ENCODE assay signal across 8 mouse cellular contexts in genomic region chr4:152115921-152116612, GRCm38 (mm10). TPM values are rescaled to one million over a fixed set of nuclear protein-coding genes. Genes with fewer than 3 reads are reported as not detected.
DNase-seq lines count a peak whose midpoint lies in the region; ATAC-seq lines count a peak whose summit lies in the region.

TSS of gene Tnfrsf25 (plus strand) at chr4:152115934.

- H3K4me3 ChIP-seq in embryonic facial prominence, embryonic 11.5 days (ENCODE audit: low read depth, low read length): peak within 1 kb of the TSS; percentile 10; the same call in 1 of the 2 replicates

- peak within 1 kb of the TSS; percentile 44 for H3K9ac ChIP-seq in embryonic facial prominence, embryonic 11.5 days (replicated peaks; ENCODE audit: low read length)

- peaks cover 54% of the 10 kb centered on the region for H3K27me3 ChIP-seq in embryonic facial prominence, embryonic 11.5 days (ENCODE audit: control insufficient read depth, insufficient read depth, low read length)

- no peaks in the 10 kb centered on the region for H3K9me3 ChIP-seq in embryonic facial prominence, embryonic 11.5 days (replicated peaks; ENCODE audit: control insufficient read depth, low read length)

- no peak within 1 kb of the TSS for H3K27ac ChIP-seq in embryonic facial prominence, embryonic 11.5 days (replicated peaks; ENCODE audit: low read depth, low read length)

- WGBS in embryonic facial prominence, embryonic 11.5 days: 2% methylated on average over 30 of the region's 30 CpGs

- ATAC-seq in embryonic facial prominence, embryonic 11.5 days (replicated peaks; ENCODE audit: insufficient number of reproducible peaks, low FRiP score, low TSS enrichment, low read depth): no peak

- H3K36me3 ChIP-seq in embryonic facial prominence, embryonic 11.5 days (replicated peaks; ENCODE audit: control insufficient read depth, insufficient read depth, low read depth, low read length): 0 out of 2 replicates have a peak, but pooled peaks cover 3% of the 10 kb centered on the region

- H3K4me1 ChIP-seq in embryonic facial prominence, embryonic 11.5 days (ENCODE audit: control insufficient read depth, insufficient read depth, low read length): peaks cover 12% of the 10 kb centered on the region

- peak within 1 kb of the TSS; percentile 36 for H3K4me2 ChIP-seq in embryonic facial prominence, embryonic 11.5 days (ENCODE audit: low read depth, low read length)

- no peak for DNase-seq in layer of hippocampus, adult 8-10 months (ENCODE audit: low spot score in 2 of 2)
- no peak for DNase-seq in layer of hippocampus, adult 11-12 months (ENCODE audit: low spot score)
- no peak for DNase-seq in embryonic facial prominence, embryonic 11.5 days (ENCODE audit: low spot score)
- no peak for DNase-seq in layer of hippocampus, postnatal 14 days (ENCODE audit: low spot score in 2 of 2)
- peak; percentile 52 for DNase-seq in neural tube, embryonic 10.5 days (ENCODE audit: extremely low spot score, low spot score)
- no peak for DNase-seq in adrenal gland, adult 8-10 months
- no peak for DNase-seq in kidney, postnatal 36 days
- no peak for DNase-seq in left cerebral cortex, adult 11 months (ENCODE audit: low spot score)

RNA-seq across cellular contexts. Expression of gene Tnfrsf25, which starts in this region (rescaled TPM):
- total RNA-seq in layer of hippocampus, adult 8-10 months (2022): 10 to 100 TPM; 19.8 to 71.6 (median 34.1) TPM
- polyA plus RNA-seq in embryonic facial prominence, embryonic 11.5 days (2014; fragmentation: Nextera tagmentation; extraction: Ambion mirVana): 0.21 and 0.75 TPM in 2 replicates
- 10 to 100 TPM; 17.7 to 25.6 TPM for total RNA-seq in layer of hippocampus, postnatal 14 days (2021)
- 1 to 10 TPM in 3 of 4 experiments, under 1 TPM in 1; 0.73 to 2.0 (median 1.3) TPM for total RNA-seq in adrenal gland, adult 8-10 months (2022)

Comparison
In these comparisons a context has a peak if more than half of its experiments do, and no peak if none do; other contexts are left out.
1. RNA of gene Tnfrsf25 (total RNA-seq): 19.8 to 71.6 TPM in layer of hippocampus, adult 8-10 months and 17.7 to 25.6 TPM in layer of hippocampus, postnatal 14 days; 0.73 to 2.0 TPM in adrenal gland, adult 8-10 months; every median in the first group is over 4 times any median in the second.